Mouse (Mus musculus) liver, postnatal 0 days (tissue): ENCODE results near the gene Atp6v1d.

Experiments used
- CTCF ChIP-seq: sonication (generic); IDR thresholded peaks from 2 replicates; pipeline ENCODE4 v1.5.1; 2016; ENCODE audit warnings: antibody characterized with exemption, low read depth
- EP300 ChIP-seq: IDR thresholded peaks from 2 replicates; pipeline ENCODE4 v1.6.1; 2016; ENCODE audit warnings: antibody characterized with exemption, low read depth, mild to moderate bottlenecking

DNA sequence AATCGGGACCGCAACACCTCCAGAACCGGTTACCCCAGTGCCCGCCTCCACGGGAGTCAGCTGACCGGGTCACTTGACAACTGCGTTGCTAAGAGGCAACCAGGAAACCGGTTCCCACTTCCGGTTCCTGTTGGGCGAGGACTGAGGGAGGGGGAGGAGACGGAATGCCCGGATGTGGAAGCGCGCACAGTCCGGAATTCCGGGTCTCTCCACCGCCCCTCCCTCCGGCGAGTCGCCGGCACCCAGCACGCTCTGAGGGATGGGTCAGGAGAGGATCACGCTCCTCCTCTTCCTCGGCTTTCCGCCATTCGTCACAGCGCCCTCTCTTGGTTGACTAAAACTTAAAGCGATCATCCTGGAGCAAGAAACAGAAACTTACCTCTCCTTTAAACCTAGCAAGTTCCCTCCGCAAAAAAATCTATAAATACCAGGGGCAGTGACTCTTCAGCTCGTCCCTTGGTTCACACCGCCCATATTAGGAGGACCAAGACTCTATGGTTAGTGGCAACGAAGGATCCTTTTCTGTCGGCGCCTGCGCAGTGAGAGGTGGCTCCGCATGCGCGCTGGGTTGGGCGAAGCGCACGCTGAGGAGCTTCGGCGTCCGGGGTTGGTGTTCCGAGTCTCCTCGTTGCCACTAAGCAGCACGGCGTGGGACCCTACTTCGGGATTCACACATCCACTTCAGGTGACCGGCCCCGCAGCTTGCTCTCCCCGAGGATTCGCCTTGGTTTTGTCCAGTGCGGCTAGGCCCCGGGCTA lies at the start of gene Atp6v1d, which contains the start of gene Eif2s1:
- TF ChIP-seq EP300 (peak; percentile 74), CTCF (peak; percentile 96)
